Mouse (Mus musculus): Measurements from ENCODE around the gene Kcnh7.
"Not testable (repeated sequence)": the region's sequence is repeated elsewhere in the genome, so short reads cannot be mapped to it uniquely, and the experiment has no call there.

Gene Kcnh7

GRCm38 (mm10) chr2:62717270-62717669, 466.8 kb downstream of the Kcnh7 start:
- no peak for DNase-seq (ENCODE audit: low spot score)

GRCm38 (mm10) chr2:62715260-62715659, 468.8 kb downstream of the Kcnh7 start:
- no peak for DNase-seq (ENCODE audit: low spot score)

- not testable (repeated sequence) for DNase-seq (ENCODE audit: low spot score)
These were observed 469.7 kb downstream of the Kcnh7 start for GRCm38 (mm10) chr2:62714362-62714761.

GRCm38 (mm10) chr2:62709633-62710032, 474.5 kb downstream of the Kcnh7 start:
- no peak for DNase-seq (ENCODE audit: low spot score)

- DNase-seq (ENCODE audit: low spot score), result no peak
These were observed 477.8 kb downstream of the Kcnh7 start for GRCm38 (mm10) chr2:62706313-62706712.

GRCm38 (mm10) chr2:62685934-62686333, 498.2 kb downstream of the Kcnh7 start:
- no peak for DNase-seq (ENCODE audit: low spot score)

GRCm38 (mm10) chr2:62684989-62685595, 499.0 kb downstream of the Kcnh7 start:
- no peak for DNase-seq (ENCODE audit: low spot score)

- peak; percentile 16 for DNase-seq (ENCODE audit: low spot score)
These were observed 502.4 kb downstream of the Kcnh7 start for GRCm38 (mm10) chr2:62681667-62682066.

GRCm38 (mm10) chr2:62672788-62673187, 511.3 kb downstream of the Kcnh7 start:
- no peak for DNase-seq (ENCODE audit: low spot score)

- DNase-seq (ENCODE audit: low spot score), result no peak
These were observed 513.3 kb downstream of the Kcnh7 start for GRCm38 (mm10) chr2:62670767-62671166.

- no peak for DNase-seq (ENCODE audit: low spot score)
These were observed 513.8 kb downstream of the Kcnh7 start for GRCm38 (mm10) chr2:62670301-62670700.

- DNase-seq (ENCODE audit: low spot score), result no peak
These were observed 514.2 kb downstream of the Kcnh7 start for GRCm38 (mm10) chr2:62669848-62670247.

GRCm38 (mm10) chr2:62665536-62665935, 518.6 kb downstream of the Kcnh7 start:
- no peak for DNase-seq (ENCODE audit: low spot score)

- DNase-seq (ENCODE audit: low spot score), result no peak
These were observed 519.2 kb downstream of the Kcnh7 start for GRCm38 (mm10) chr2:62664839-62665238.

GRCm38 (mm10) chr2:62664135-62664670, 519.9 kb downstream of the Kcnh7 start, which contains the start of gene Gca:
Gene Gca (plus strand): TSS chr2:62664285.
- peak; percentile 74 for DNase-seq (ENCODE audit: low spot score)

- no peak for DNase-seq (ENCODE audit: low spot score)
These were observed 521.5 kb downstream of the Kcnh7 start for GRCm38 (mm10) chr2:62662560-62662959.

GRCm38 (mm10) chr2:62660565-62660964, 523.5 kb downstream of the Kcnh7 start:
- DNase-seq (ENCODE audit: low spot score), result no peak

GRCm38 (mm10) chr2:62656072-62656471, 528.0 kb downstream of the Kcnh7 start:
- no peak for DNase-seq (ENCODE audit: low spot score)

- DNase-seq (ENCODE audit: low spot score), result no peak
These were observed 529.4 kb downstream of the Kcnh7 start for GRCm38 (mm10) chr2:62654519-62655338.

- no peak for DNase-seq (ENCODE audit: low spot score)
These were observed 531.6 kb downstream of the Kcnh7 start for GRCm38 (mm10) chr2:62652466-62652865.

GRCm38 (mm10) chr2:62651890-62652289, 532.2 kb downstream of the Kcnh7 start:
- no peak for DNase-seq (ENCODE audit: low spot score)

GRCm38 (mm10) chr2:62646671-62647289, 537.3 kb downstream of the Kcnh7 start:
- no peak for DNase-seq (ENCODE audit: low spot score)
